Mouse (Mus musculus) common myeloid progenitor, adult 5-6 weeks (primary cell): Measurements from ENCODE around the gene Supt20. TPM values are rescaled to one million over a fixed set of nuclear protein-coding genes. Genes with fewer than 3 reads are reported as not detected.

Experiments
- ATAC-seq: replicated peaks from 2 replicates; pipeline ENCODE4 v1.8.0; 2016; ENCODE audit warnings: low read depth, mild to moderate bottlenecking, moderate TSS enrichment, inconsistent platforms; ENCODE audit not compliant: poor library complexity, severe bottlenecking
- total RNA-seq: library from RNA; stranded (forward); fragments of 200-1000, 187-1606 nt; gene quantifications from 2 replicates; pipeline ENCODE4 v1.2.3, GENCODE M21; 2017

The Supt20 gene
- total RNA-seq, 1 experiment from 2014 or later = 91.2 TPM

GRCm38 (mm10) chr3:54745799-54746198 is 53.2 kb downstream of the Supt20 start:
- ATAC-seq = peak; percentile 71

- ATAC-seq = no peak
Measured at GRCm38 (mm10) chr3:54753411-54753810, 60.8 kb downstream of the Supt20 start.

- peak; percentile 20 for ATAC-seq
Measured at GRCm38 (mm10) chr3:54755145-54756041, 62.8 kb downstream of the Supt20 start, which contains the start of gene Smad9. Gene Smad9, plus strand, starts transcription at chr3:54755582.

- ATAC-seq = peak; percentile 70
Measured at GRCm38 (mm10) chr3:54756058-54756457, 63.5 kb downstream of the Supt20 start.

- no peak for ATAC-seq
Measured at GRCm38 (mm10) chr3:54757446-54757845, 64.8 kb downstream of the Supt20 start.

- no peak for ATAC-seq
Measured at GRCm38 (mm10) chr3:54759211-54759610, 66.6 kb downstream of the Supt20 start.

- no peak for ATAC-seq
Measured at GRCm38 (mm10) chr3:54760321-54761115, 67.9 kb downstream of the Supt20 start.

- no peak for ATAC-seq
Measured at GRCm38 (mm10) chr3:54761258-54761657, 68.7 kb downstream of the Supt20 start.

- no peak for ATAC-seq
Measured at GRCm38 (mm10) chr3:54764418-54764817, 71.8 kb downstream of the Supt20 start.

GRCm38 (mm10) chr3:54765521-54765920 is 72.9 kb downstream of the Supt20 start:
- 0 out of 2 replicates have a peak, but pooled peaks have one; percentile 36 for ATAC-seq

- ATAC-seq = no peak
Measured at GRCm38 (mm10) chr3:54766034-54766433, 73.4 kb downstream of the Supt20 start.

GRCm38 (mm10) chr3:54766811-54767210 is 74.2 kb downstream of the Supt20 start:
- ATAC-seq = no peak

- no peak for ATAC-seq
Measured at GRCm38 (mm10) chr3:54768592-54768991, 76.0 kb downstream of the Supt20 start.

GRCm38 (mm10) chr3:54769349-54770275 is 77.0 kb downstream of the Supt20 start:
- no peak for ATAC-seq

- ATAC-seq = no peak
Measured at GRCm38 (mm10) chr3:54773613-54774012, 81.0 kb downstream of the Supt20 start.

- peak; percentile 66 for ATAC-seq
Measured at GRCm38 (mm10) chr3:54775989-54776631, 83.5 kb downstream of the Supt20 start.
